Mouse (Mus musculus) effector memory CD4-positive, alpha-beta T cell, adult 7 months (primary cell): ENCODE results near the gene Gm21425. TPM values are rescaled to one million over a fixed set of nuclear protein-coding genes. Genes with fewer than 3 reads are reported as not detected.

Source experiments
- polyA plus RNA-seq: library from polyadenylated mRNA; unstranded; fragments of 100-300 nt; shearing (Covaris generic); gene quantifications from one replicate; pipeline ENCODE4 v1.2.1, GENCODE M21; 2017

Gm21425 gene
- not detected for polyA plus RNA-seq

DNA sequence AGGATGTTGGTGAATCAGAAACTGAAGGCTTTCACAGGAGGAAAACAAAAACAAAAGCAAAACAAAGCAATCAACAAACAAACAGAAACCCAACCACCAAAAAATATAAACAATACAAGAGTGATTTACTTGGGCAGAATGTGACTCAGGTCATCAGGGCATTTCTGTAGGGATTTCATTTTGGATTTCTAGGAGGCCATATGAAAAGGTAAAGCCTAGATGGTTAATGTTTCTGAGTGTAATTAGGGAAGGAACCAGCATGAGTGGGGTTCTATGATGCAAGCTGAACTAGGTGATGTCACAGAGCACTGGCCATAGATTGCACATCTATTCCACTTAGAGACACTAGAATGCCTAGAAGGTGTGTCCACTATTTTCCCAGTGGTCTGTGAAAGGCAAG lies at the start of gene Gm21425:
Gene Gm21425, plus strand, starts transcription at position 301 of the 400 bp plus-strand sequence.

DNA sequence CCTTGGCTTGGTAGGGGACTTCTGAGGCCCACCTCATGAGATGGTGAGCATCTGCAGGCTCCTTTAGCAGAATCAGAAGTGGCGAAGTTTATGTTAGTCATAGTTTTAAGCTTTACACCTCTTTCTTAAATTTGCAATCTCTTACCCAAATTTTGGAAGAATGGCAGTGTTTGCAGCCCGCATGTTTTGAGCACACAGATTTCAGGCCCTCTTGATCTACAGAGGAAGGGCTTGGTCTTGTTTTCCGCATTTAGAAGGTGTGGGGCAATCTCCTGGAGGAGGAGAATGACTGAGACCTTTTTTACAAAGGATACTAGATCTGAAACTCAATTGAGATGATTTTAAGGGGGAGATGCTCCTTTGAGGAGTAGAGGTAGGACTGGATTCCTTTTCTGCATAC lies 28.4 kb upstream of the Gm21425 start, which contains the start of gene Gm21891:
Gene Gm21891, minus strand, starts transcription at position 101 of the 400 bp plus-strand sequence.

Other genes with a start within 250 kb of the Gm21425 start
- not detected for gene Gm20807, start 119.1 kb upstream of the Gm21425 start, polyA plus RNA-seq
- not detected for gene Gm21891, start 28.5 kb upstream of the Gm21425 start, polyA plus RNA-seq
- gene Gm21828, start 62.0 kb downstream of the Gm21425 start, polyA plus RNA-seq: not detected
- gene Gm21440, start 90.4 kb downstream of the Gm21425 start, polyA plus RNA-seq: not detected
- not detected for gene Gm21454, start 90.5 kb downstream of the Gm21425 start, polyA plus RNA-seq
- gene Gm21725, start 187.1 kb downstream of the Gm21425 start, polyA plus RNA-seq: not detected